Mouse (Mus musculus) lung, postnatal 36 days (tissue): ENCODE measurements around the gene Olfr186.
"Not testable (repeated sequence)": the region's sequence is repeated elsewhere in the genome, so short reads cannot be mapped to it uniquely, and the experiment has no call there.

Experiments
- DNase-seq: peaks from one replicate; pipeline ENCODE4 v3.0.0; 2022; ENCODE audit warnings: mixed read lengths

Gene Olfr186

DNA sequence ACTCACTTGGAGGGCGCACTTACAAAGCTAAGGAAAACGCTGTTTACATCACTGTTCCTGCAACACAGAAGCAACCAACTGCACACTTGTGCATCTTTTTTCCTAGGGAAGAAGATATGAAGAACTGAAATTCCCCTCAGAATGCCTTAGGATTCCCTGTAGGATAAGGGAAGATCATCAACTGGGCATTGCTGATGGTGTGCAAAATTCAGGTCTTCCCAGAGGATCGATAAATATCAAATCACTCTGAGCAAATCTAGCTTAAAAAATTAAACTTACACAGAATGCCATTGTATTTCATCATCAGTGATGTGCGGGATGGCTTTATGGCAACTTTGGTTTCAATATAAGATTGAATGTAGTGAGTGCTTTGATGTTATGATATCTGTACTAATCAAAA lies at the start of gene Olfr186:
Gene Olfr186, minus strand, starts transcription at position 101 of the 400 bp plus-strand sequence.
- DNase-seq = no peak

DNA sequence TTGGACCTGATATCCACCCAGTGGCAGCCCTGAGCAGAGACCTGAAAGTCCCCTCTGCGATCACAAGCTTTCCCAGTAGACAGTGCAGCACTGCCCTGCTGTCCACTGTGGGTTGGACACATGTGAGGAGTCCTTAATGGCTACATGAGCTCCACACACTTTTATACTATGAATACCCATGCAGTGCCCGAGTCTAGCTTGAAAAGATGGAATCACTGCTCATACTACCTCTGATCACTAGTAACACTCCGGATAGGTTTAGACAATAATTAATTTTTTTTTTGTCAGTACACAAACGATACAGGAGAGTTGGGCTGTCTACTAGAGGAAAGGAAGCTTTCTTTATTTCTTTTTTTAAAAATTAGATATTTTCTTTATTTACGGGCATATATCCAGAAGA lies 47.8 kb upstream of the Olfr186 start, which contains the start of gene Olfr190:
Gene Olfr190, minus strand, starts transcription at position 101 of the 400 bp plus-strand sequence.
- DNase-seq = no peak

DNA sequence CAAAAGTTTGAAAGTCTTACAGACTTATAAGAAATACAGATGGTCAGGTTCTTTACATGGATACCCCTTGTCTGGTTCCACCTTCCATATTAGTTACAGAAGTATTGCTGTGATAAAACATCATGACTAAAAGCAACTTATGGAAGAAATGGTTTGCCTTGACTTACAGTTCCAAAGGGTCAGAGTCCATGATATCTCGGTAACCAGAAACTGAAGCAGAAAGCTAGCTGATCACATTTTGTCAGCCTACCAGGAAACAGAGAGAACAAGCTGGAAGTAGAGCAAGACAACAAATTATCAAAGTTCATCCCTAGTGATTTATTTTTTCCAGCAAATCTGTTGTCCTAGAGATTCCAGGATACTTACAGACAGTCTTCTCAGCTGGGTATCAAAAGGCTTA lies 43.4 kb upstream of the Olfr186 start:
- DNase-seq = no peak

DNA sequence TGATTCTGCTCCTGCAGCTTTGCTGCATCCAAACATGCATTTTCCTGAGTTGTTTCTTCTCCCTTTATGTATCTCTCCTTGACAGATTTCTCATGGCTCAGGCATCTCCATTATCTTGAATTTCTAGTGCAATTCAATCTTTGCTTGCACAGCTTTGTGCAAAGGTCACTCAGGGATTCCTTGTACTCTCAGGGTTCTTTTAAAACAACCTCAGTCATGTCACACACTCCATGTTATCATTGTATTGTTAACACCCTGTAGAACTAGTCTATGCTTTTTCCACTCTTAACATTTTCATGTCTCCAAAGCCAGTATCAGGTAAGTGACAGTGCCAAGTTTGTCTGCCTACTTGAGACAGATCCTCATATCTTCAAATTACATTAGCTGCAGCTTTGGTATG lies 41.7 kb upstream of the Olfr186 start:
- DNase-seq = no peak

DNA sequence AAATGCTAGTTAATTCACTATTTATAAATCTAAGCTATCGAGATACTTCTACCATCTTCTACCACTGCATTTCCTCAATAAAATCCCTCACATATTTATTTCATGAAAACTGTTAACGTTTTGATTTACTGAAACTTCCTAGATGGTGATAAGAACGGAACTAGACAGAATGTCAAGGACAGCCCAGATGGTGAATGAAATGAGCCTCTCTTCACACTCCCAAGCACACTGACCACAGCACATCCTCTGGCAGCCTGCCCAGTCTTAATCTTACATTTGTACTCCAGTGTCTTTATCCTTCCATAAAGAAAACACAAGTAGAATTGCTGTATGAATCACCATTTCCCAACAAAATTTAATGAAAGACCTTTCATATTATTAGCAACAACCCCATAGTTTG lies 32.3 kb upstream of the Olfr186 start:
- not testable (repeated sequence) for DNase-seq

DNA sequence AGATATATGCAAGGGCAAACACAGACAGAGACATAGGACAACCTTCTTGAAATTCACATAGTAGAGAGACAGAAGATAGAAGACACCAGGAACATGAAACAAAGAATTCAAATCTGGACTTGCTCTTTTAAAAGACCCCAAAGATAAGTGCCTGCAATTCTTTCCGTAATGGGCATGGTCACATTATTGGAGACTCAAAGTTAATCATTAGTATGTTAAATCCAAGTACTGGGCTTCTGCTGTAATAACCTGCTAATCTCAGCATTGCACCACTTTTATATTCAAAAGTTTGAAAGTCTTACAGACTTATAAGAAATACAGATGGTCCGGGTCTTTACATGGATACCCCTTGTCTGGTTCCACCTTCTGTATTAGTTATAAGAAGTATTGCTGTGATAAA lies 19.2 kb upstream of the Olfr186 start:
- DNase-seq = not testable (repeated sequence)

DNA sequence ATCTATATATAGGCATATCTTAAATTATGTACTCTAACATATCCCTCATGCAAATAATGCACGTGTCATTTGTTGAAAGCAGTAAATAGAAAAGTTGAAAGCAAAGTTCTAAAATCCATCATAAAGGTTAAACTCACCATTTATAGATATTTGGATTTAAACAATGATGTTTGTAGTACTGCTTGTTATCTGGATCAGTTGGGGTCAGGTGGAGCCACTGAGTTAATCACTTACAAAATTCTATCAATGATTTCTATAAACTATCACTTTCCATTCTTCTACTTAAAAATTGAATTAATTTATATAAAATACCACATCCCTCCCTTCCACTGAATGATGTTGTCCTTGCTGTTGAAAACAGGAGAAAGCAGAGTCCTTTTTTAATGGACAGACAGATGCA lies 18.8 kb upstream of the Olfr186 start:
- DNase-seq = no peak

DNA sequence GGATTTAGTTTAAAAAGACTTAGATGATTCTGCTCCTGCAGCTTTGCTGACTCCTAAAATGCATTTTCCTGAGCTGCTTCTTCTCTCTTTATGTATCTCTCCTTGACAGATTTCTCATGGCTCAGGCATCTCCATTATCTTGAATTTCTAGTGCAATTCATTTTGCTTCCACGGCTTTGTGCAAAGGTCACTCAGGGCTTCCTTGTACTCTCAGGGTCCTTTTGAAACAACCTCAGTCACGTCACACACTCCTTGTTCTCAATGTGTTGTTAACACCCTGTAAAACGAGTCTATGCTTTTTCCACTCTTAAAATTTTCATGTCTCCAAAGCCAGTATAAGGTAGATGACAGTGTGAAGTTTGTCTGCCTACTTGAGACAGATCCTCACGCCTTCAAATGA lies 17.5 kb upstream of the Olfr186 start:
- DNase-seq = no peak

DNA sequence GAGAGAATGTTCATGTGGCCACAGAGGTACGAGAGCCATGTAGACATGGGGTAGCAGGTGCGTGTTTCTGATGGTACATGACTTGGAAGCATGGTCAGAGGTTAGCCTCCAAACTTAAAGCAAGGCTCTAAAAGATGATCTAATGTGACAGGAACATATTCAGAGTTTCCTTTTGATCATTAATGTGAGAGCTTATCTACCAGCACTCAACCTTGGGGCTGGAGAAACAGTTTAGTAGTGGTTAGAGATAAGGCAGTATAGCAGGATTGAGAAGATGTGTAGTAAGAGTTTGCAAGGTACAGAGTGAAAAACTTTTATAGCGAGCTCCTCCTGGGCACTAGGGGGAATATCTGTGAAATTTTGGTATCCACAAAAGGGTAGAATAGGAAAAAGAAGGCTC lies 15.7 kb upstream of the Olfr186 start:
- no peak for DNase-seq

DNA sequence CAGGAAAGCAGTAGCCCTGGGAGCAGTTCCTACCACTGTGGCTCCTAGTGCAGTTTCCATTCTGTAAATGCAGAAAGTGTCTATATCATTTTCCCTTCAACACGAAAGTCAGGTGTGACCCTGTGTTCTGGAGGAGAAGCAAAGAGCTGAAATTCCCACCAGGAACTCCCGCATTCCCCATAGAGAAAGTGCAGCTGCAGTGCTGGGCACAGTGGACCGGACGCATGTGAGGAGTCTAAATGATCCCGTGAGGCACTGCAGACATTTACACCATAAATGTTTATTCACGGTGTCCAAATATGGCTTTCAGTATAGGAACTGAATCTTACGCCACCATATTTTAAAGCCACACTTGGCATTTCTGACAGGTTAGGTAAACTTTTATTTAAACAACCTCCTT lies 9.6 kb upstream of the Olfr186 start, which contains the start of gene Olfr187:
Gene Olfr187, minus strand, starts transcription at position 58 of the 400 bp plus-strand sequence.
- DNase-seq = no peak

DNA sequence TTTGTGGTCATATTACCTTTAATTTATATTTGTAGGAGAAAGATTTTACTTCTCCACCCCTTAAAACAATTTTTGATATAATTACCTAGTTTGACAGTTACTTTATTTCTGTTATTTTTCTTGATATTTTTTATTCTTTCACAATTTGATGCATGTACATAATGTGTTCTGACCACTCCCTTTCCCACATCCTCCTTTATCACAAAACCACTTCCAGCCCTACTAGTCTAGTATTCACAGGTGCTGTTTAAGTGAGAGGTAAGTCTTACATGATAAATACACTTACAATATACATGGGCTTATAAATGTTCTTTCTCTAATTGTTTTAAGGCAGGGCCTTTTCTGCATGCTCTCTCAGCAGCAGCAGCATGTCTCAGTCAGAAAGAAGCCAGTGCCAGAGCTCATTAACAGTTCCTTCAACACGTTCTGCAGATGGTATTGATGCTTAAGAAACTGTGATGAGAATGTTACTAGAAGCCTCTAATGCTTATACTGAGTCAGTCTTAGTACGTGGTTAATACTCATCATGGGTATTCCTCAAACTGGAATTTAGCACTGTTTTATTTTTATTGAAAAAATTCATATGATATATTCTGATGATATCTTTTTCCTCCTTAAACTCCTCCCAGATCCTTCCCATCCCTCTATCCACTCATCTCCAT lies 16.6 kb downstream of the Olfr186 start:
- no peak for DNase-seq

DNA sequence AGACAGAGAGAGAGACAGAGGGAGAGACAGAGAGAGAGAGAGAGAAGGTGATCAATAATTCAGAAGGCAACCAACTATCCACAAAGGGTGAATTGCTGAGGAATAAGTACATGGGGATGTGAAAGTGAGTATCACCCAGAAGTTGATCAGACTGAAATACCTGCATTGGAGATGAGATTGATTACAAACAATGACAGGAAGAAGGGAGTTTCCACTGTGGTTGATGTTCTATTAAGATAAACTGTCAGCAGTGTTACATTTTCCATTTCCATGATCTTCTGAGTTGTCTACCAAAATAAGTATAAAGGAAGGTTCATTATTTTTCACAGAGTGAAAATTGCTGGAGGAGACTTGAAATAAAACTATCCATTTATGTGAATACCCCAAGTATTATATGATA lies 22.9 kb downstream of the Olfr186 start:
- DNase-seq = no peak

DNA sequence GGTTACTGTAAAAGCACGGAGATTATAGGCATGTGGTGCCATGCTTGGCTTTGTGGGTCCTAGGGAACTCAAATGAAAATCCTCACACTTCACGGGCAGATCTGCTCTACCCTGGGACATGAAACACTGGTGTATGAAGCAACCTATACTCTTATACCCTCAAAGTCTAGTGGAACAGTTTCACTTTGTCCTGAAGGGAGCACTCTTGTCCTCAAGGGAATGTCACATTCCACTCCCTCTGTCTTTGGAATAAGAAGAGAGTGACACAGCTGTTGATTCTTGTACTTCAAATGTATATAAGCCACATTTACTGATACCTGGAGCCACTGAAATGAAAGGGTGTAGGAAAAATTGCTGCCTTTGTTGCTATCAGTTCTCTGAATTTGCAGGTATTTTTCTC lies 35.0 kb downstream of the Olfr186 start, which contains the start of gene Olfr183:
Gene Olfr183, plus strand, starts transcription at position 301 of the 400 bp plus-strand sequence.
- no peak for DNase-seq
